Mouse (Mus musculus) embryonic facial prominence, embryonic 12.5 days (tissue): ENCODE results near the gene Ptprm. TPM values are rescaled to one million over a fixed set of nuclear protein-coding genes. Genes with fewer than 3 reads are reported as not detected.

Experiments
- ATAC-seq: fragments of 200-750 bp; cut with Nextera tagmentation; 2 replicates; pipeline ENCODE4 v1.8.0; 2017; ENCODE audit not compliant: insufficient number of reproducible peaks, insufficient read depth, low FRiP score, low TSS enrichment
- H3K27ac ChIP-seq: fragments of 300-500 bp; sonication (generic); 2 replicates; pipeline ENCODE4 v1.5.1; 2016; ENCODE audit warnings: mild to moderate bottlenecking
- H3K27me3 ChIP-seq: fragments of 300-500 bp; sonication (generic); 2 replicates; pipeline ENCODE4 v1.6.1; 2016; ENCODE audit warnings: mild to moderate bottlenecking, moderate library complexity
- H3K36me3 ChIP-seq: fragments of 300-500 bp; sonication (generic); 2 replicates; pipeline ENCODE4 v1.6.1; 2016; ENCODE audit warnings: mild to moderate bottlenecking
- H3K4me1 ChIP-seq: fragments of 300-500 bp; sonication (generic); 2 replicates; pipeline ENCODE4 v1.6.1; 2016
- H3K4me2 ChIP-seq: fragments of 300-500 bp; sonication (generic); replicated peaks from 2 replicates; pipeline ENCODE4 v1.6.1; 2016; ENCODE audit warnings: mild to moderate bottlenecking, moderate library complexity
- H3K4me3 ChIP-seq: fragments of 300-500 bp; sonication (generic); 2 replicates; pipeline ENCODE4 v1.5.1; 2016; ENCODE audit warnings: mild to moderate bottlenecking
- H3K9ac ChIP-seq: fragments of 300-500 bp; sonication (generic); 2 replicates; pipeline ENCODE4 v1.6.1; 2016; ENCODE audit warnings: mild to moderate bottlenecking, moderate library complexity
- H3K9me3 ChIP-seq: fragments of 300-500 bp; sonication (generic); 2 replicates; pipeline ENCODE4 v1.6.1; 2016; ENCODE audit warnings: mild to moderate bottlenecking, moderate library complexity
- WGBS: fragments of 180-500 bp; shearing (Covaris S2); methylation state at CpG from one replicate; pipeline ENCODE4 v1.1.7; 2016; 5-methylcytosine and 5-hydroxymethylcytosine counted together
- microRNA-seq: library from miRNA; unstranded; fragments of <30 nt; microRNA quantifications from one replicate; pipeline ENCODE4, GENCODE M21; 2017
- polyA plus RNA-seq: library from polyadenylated mRNA; unstranded; fragments of >200 nt; fragmentation: Nextera tagmentation; extraction: Ambion mirVana; gene quantifications from 2 replicates; pipeline ENCODE4 v1.2.1, GENCODE M21; 2016

Ptprm gene
- polyA plus RNA-seq, 1 experiment from 2014 or later = 17.2 TPM

- H3K4me2 ChIP-seq = no peak overlapping the region
- no peaks in the 10 kb centered on the region for H3K36me3 ChIP-seq
- H3K27ac ChIP-seq = no peak overlapping the region
- H3K27me3 ChIP-seq = no peaks in the 10 kb centered on the region
- no peak for ATAC-seq
- H3K4me1 ChIP-seq = no peaks in the 10 kb centered on the region
- 90% methylated on average over 3 of the region's 3 CpGs for WGBS
- H3K9me3 ChIP-seq = no peaks in the 10 kb centered on the region
- no peak overlapping the region for H3K9ac ChIP-seq
- H3K4me3 ChIP-seq = no peak overlapping the region
These were observed 688.5 kb downstream of the Ptprm start for GRCm38 (mm10) chr17:66665791-66666190.

GRCm38 (mm10) chr17:66665201-66665756, 689.0 kb downstream of the Ptprm start:
- no peak overlapping the region for H3K4me2 ChIP-seq
- no peaks in the 10 kb centered on the region for H3K27me3 ChIP-seq
- WGBS = 86% methylated on average over 3 of the region's 3 CpGs
- ATAC-seq = no peak
- no peak overlapping the region for H3K27ac ChIP-seq
- H3K9me3 ChIP-seq = no peaks in the 10 kb centered on the region
- no peak overlapping the region for H3K9ac ChIP-seq
- H3K36me3 ChIP-seq = no peaks in the 10 kb centered on the region
- H3K4me3 ChIP-seq = no peak overlapping the region
- H3K4me1 ChIP-seq = no peaks in the 10 kb centered on the region

- Histone ChIP-seq H3K36me3 (no peaks in the 10 kb centered on the region), H3K27ac (no peak overlapping the region), H3K27me3 (no peaks in the 10 kb centered on the region), H3K9ac (no peak overlapping the region), H3K4me2 (no peak overlapping the region), H3K4me3 (no peak overlapping the region), H3K9me3 (no peaks in the 10 kb centered on the region), H3K4me1 (no peaks in the 10 kb centered on the region)
- WGBS = 46% methylated on average over 10 of the region's 10 CpGs
- no peak for ATAC-seq
These were observed 689.5 kb downstream of the Ptprm start for GRCm38 (mm10) chr17:66664796-66665195.

- Histone ChIP-seq H3K9me3 (no peaks in the 10 kb centered on the region), H3K4me2 (no peak overlapping the region), H3K9ac (no peak overlapping the region), H3K27me3 (no peaks in the 10 kb centered on the region), H3K27ac (0 out of 2 replicates have a peak overlapping the region, but pooled peaks have one; percentile 46), H3K36me3 (no peaks in the 10 kb centered on the region), H3K4me1 (no peaks in the 10 kb centered on the region), H3K4me3 (no peak overlapping the region)
- 48% methylated on average over 3 of the region's 3 CpGs for WGBS
- ATAC-seq = no peak
These were observed 695.0 kb downstream of the Ptprm start for GRCm38 (mm10) chr17:66659242-66659641.

- H3K4me2 ChIP-seq = no peak overlapping the region
- WGBS = 84% methylated on average over 7 of the region's 7 CpGs
- no peaks in the 10 kb centered on the region for H3K27me3 ChIP-seq
- no peaks in the 10 kb centered on the region for H3K4me1 ChIP-seq
- H3K27ac ChIP-seq = no peak overlapping the region
- no peak overlapping the region for H3K4me3 ChIP-seq
- H3K36me3 ChIP-seq = no peaks in the 10 kb centered on the region
- no peak overlapping the region for H3K9ac ChIP-seq
- no peaks in the 10 kb centered on the region for H3K9me3 ChIP-seq
- ATAC-seq = no peak
These were observed 716.1 kb downstream of the Ptprm start for GRCm38 (mm10) chr17:66637951-66638722.

DNA sequence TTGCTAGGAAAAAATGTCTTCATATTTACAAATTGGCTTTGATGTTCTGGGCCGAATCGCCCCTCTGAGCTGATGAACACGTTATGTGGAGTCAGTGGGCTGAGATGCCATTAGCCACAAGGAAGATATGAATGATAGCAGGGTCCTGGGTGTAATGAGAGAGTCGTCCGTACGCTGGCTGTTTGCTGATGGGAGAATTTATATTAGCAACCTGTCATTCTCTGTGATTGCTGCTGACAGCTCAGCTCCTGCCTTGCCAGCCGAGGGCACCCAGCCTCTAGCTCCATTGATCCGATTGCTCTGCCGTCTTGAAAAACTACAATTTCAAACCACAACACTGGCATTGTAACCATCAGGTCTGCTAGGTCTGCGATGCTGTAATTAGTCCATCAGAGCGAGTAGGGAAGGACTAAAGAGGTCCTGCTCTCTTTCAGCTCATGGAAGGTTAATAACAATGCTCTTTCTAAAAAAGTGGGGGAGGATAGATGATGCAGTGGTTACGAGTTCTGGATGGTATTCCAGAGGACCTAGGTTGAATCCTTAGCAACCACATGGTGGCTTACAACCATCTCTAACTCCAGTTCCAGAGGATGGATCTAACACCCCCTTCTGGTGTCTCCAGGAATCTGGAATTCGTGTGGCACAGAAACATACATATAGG, 734.1 kb downstream of the Ptprm start:
- H3K36me3 ChIP-seq = no peaks in the 10 kb centered on the region
- no peaks in the 10 kb centered on the region for H3K9me3 ChIP-seq
- no peak for ATAC-seq
- no peaks in the 10 kb centered on the region for H3K27me3 ChIP-seq
- no peak overlapping the region for H3K4me2 ChIP-seq
- no peak overlapping the region for H3K9ac ChIP-seq
- H3K4me1 ChIP-seq = no peaks in the 10 kb centered on the region
- H3K27ac ChIP-seq = no peak overlapping the region
- WGBS = 72% methylated on average over 13 of the region's 13 CpGs
- H3K4me3 ChIP-seq = no peak overlapping the region

- no peak for ATAC-seq
- 91% methylated on average over 3 of the region's 3 CpGs for WGBS
- Histone ChIP-seq H3K4me3 (no peak overlapping the region), H3K4me2 (no peak overlapping the region), H3K27me3 (no peaks in the 10 kb centered on the region), H3K9me3 (no peaks in the 10 kb centered on the region), H3K9ac (no peak overlapping the region), H3K27ac (no peak overlapping the region), H3K4me1 (no peaks in the 10 kb centered on the region), H3K36me3 (no peaks in the 10 kb centered on the region)
These were observed 734.9 kb downstream of the Ptprm start for GRCm38 (mm10) chr17:66619255-66619826.

Small RNAs within 50 kb of the gene (microRNA-seq; reads per million reads assigned to microRNA genes)
- gene Mir5709 = 1.3 reads per million
